Mouse (Mus musculus) common myeloid progenitor, adult 5-6 weeks (primary cell): ENCODE data around the gene Cldn20. TPM values are rescaled to one million over a fixed set of nuclear protein-coding genes. Genes with fewer than 3 reads are reported as not detected.

Experiments used
- ATAC-seq: replicated peaks from 2 replicates; pipeline ENCODE4 v1.8.0; 2016; ENCODE audit warnings: low read depth, mild to moderate bottlenecking, moderate TSS enrichment, inconsistent platforms; ENCODE audit not compliant: poor library complexity, severe bottlenecking
- total RNA-seq: library from RNA; stranded (forward); fragments of 200-1000, 187-1606 nt; gene quantifications from 2 replicates; pipeline ENCODE4 v1.2.3, GENCODE M21; 2017

The Cldn20 gene
- total RNA-seq, 1 experiment from 2014 or later, result not detected

GRCm38 (mm10) chr17:3520344-3520743, 12.0 kb upstream of the Cldn20 start:
- no peak for ATAC-seq

DNA sequence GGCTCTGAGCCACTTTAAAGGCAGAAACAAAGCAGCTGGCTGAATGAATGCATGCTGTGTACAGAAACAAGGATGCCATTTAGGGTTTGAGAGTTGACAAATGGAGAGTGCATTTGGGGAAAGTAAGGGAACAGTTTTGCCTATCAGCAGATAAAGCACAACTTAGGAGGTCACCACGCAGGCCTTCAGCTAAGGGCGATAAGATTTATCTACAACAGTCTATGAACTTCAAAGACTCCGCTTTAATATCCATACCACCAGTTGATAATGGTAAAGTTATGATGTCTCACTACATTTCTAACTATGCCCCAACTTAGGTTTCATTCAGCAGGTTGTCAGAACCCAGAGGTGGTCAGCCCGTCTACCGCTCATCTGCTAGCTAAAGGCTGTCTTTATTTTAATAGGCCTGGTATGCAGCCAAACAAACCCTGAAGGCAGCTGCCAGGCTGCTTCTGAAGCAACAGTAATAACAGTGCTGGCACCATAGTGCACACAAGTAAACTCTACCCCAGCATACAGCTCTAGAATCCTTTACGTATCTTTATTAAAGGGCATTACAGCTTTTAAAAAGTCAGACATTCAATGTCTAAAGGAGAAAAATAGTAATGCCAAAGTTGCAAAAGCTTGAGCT, 4.4 kb upstream of the Cldn20 start:
- no peak for ATAC-seq

DNA sequence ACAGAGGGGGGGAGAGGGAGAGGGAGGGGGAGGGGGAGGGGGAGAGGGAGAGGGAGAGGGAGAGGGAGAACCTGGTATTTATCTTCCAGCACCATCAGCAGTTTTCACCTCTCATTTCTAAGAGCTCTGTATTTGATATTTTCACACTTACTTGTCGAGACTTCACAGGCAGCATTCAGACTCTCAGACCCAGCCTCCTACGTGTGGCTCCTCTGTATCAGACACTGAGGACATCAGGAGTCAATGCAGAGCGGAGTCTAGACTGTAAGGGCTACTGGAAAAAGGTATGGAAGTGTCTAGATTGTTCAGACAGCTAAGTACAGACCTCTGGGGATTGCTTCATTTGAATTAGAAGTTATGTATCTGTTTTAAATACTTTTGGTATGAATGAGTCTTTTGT, 2.8 kb upstream of the Cldn20 start:
- ATAC-seq, result no peak

- no peak for ATAC-seq
Observed at GRCm38 (mm10) chr17:3530549-3530948, 1.8 kb upstream of the Cldn20 start.

GRCm38 (mm10) chr17:3531641-3532040, 713 bp upstream of the Cldn20 start:
- no peak for ATAC-seq

GRCm38 (mm10) chr17:3533425-3533824, 1.1 kb downstream of the Cldn20 start:
- peak; percentile 83 for ATAC-seq

DNA sequence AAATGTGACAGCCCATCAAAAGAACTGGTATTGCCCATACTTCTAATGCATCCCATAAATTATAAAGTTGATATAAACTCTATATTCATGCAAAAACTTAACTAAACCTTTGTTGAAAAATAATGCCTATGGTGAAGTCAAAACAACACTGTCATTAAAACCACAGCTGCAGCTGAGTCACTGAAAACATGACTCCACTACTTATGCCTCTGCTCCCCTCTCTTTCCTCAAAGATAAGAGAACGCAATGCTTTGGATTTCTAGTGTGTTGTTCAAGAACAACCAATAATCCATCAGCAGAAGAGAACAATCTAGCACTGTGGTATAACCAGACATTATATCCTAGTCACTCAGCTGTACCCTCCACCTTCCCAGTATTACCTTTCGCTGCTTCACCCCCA, 8.0 kb downstream of the Cldn20 start:
- peak; percentile 56 for ATAC-seq

GRCm38 (mm10) chr17:3541033-3541432, 8.7 kb downstream of the Cldn20 start:
- ATAC-seq, result no peak

- ATAC-seq, result no peak
Observed at GRCm38 (mm10) chr17:3547725-3548124, 15.4 kb downstream of the Cldn20 start.

DNA sequence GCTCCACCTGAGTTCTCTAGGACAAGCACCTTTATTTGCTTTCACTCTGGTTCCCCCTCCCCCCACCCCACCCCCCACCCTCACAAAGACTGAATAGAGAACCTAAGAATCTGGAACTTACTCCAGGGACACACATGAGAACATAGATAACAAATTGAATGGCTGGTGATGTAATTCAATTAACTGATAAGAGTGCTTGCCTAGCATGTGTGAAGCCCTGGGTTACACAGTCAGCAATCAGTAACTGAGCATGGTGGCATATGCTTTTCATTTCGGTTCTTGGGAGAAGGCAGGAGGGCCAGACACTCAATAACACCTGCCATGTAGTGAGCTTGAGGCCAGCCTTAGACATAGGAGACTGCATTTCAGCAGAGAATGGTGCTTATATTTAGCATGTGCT, 23.9 kb downstream of the Cldn20 start:
- no peak for ATAC-seq

DNA sequence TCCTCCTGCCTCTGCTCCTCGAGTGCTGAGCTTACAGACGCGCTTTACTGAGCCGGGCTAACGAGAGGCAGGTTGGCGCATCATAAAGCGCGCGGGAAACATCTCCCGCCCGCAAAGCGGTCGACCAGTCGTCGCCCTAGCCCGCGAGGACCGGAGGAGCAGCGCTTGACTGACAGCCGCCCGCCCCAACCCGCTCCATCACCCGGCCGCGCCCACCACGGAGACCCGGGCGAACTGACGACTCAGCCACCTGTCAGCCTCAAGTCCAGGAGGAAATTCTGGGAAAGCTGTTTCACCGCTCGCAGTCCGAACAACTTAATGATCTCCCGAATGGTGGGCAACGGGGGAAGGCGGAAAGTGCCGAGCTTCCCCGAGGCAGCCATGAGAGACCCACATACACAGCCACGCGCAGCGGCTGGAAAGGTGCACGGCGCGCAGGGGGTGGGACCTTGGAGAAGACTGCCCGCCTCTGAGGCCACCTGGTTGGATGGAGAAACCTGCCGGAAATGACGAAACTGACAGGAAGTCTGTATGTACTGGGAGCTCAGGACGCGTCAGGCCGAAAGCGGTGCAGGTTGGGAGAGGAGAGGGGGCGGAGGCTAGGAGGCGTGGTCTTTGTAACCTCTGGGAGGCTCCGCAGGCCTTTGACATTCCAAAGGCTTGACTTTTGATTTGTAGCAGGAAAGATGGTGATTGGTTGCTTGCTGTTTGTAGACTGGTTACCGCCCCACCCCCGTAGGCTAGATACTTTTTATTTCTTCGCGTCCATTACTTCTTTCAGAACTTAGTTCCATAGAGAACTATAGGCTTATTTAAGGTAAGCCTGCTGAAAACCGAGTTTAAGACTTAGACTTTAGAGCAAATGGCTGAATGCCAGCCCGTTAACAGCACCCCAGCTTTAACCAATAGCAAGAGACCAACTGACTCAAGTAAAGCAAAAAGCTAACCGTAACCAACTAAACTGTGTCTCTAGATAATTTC, 25.3 kb downstream of the Cldn20 start, which contains the start of gene Tfb1m:
TSS of gene Tfb1m (minus strand) at position 451 of the 981 bp plus-strand sequence.
- peak; percentile 90 for ATAC-seq

DNA sequence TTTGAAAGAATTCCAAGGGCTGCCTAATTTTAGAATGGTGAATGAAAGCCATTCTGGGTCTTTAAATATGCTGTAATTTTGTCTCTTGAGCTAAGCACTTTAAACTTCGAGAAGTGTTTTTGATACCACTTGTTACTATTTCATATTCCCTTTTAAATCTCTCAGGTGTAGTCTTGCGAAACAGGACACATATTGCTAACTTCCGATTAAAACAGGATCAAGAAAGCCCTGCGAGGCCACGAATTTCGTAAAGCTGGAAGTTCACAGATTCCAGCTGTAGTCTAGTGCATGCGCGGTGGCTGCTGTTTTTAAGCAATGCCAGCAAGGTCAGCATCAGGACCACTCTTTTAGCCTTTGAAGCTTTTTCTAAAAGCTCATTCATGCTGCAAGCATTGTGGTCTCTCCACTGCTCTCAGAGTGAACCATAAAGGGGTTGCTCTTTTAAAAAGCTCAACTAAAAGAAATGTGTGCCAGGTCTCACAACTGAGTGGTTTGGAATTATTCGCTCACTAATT, 26.1 kb downstream of the Cldn20 start:
- ATAC-seq, result no peak

GRCm38 (mm10) chr17:3560534-3560933, 28.2 kb downstream of the Cldn20 start:
- no peak for ATAC-seq

DNA sequence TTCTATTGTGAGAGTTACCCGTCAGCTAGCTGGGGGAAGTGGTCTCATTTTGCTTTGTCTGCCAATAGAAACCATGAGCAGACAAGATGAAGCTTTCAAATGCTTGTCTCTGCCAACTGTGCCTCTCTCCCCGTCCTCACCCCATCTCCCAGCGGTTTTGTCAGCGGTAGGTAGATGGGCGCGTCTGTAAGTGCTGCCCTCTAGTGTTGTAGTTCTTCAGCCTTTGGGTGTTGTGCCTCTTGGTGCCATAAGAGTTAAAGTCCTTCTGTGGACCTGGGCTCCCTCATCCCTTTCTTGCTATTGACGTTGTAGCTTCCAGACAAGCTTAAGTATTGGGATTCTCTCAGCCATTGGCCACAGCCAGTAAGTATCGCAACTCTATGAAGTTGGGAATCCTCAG, 30.1 kb downstream of the Cldn20 start:
- no peak for ATAC-seq

GRCm38 (mm10) chr17:3570876-3571275, 38.5 kb downstream of the Cldn20 start:
- peak; percentile 82 for ATAC-seq

Other genes with a start within 250 kb of the Cldn20 start
- gene Tiam2, start 206.0 kb upstream of the Cldn20 start, total RNA-seq, result 3.5 and 4.6 TPM in 2 replicates
- gene Tfb1m, start 25.2 kb downstream of the Cldn20 start, total RNA-seq, result 11.6 and 16.2 TPM in 2 replicates
- gene Nox3, start 163.7 kb downstream of the Cldn20 start, total RNA-seq, result not detected in 2 replicates